Mouse (Mus musculus): ENCODE data around the gene Rbfox1.
A peak's percentile ranks its signal among the peaks of the same experiment; 100 is the strongest.

The Rbfox1 gene

GRCm38 (mm10) chr16:6097244-6098040, 212.3 kb downstream of the Rbfox1 start:
- DNase-seq = no peak

DNA sequence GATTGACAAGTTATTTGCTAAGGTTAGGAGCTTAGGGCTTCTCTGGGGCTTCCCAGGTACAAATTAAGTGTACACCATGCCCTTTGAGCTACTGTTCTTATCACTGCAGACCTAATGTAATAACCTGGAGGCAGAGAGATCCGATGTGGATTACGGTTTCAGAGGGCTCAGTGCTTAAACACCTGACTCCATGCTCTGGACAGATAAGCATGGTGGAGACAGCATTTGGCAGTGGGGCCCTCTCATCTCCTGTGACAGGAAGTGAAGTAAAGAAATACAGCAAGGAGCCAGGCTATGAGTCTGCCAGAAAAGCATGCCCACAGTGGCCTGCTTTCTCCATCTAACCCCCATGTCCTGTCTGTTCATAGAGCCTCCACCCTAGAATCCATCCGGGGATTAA, 213.0 kb downstream of the Rbfox1 start:
- DNase-seq = no peak

DNA sequence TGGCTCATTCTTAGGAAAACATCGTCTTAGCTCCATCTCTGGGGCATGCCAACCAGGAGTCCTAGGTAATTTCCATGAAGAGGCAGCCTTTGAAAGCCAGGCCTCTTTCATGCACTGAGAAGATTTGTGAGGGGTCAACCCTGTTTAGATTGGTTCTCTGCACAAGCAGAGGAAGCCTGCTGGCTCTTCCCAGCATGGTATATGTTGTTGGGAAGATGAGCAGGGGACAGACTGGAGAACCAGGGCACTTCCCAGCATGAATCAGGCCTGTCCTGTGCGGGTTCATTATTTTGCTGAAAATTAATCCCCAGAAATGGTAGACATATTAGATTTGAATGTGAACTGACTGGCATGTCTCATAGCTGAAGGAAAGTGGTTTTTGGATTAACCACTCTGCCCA, 214.4 kb downstream of the Rbfox1 start:
- peak; percentile 87 for DNase-seq

GRCm38 (mm10) chr16:6100421-6100877, 215.3 kb downstream of the Rbfox1 start:
- no peak for DNase-seq

- no peak for DNase-seq
These were observed 218.6 kb downstream of the Rbfox1 start for GRCm38 (mm10) chr16:6103713-6104112.

DNA sequence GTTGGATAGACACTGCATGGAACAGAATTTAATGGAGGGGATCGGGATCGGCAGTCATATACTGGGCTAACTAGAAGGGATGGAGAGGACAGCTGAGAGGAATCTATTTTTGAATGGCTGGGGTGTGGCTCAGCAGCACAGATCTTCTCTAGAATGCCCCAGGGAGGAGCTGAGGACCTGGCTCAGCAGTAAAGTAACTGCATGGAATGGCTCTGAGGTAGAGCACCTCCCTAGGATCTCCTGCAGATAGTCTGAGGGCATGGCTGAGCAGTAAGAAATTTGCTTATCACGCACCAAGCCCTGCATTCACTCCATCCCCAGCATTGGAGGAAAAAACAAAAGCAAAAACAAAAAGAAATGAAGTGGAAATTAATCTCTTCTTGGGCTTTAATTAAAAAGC, 225.0 kb downstream of the Rbfox1 start:
- no peak for DNase-seq

DNA sequence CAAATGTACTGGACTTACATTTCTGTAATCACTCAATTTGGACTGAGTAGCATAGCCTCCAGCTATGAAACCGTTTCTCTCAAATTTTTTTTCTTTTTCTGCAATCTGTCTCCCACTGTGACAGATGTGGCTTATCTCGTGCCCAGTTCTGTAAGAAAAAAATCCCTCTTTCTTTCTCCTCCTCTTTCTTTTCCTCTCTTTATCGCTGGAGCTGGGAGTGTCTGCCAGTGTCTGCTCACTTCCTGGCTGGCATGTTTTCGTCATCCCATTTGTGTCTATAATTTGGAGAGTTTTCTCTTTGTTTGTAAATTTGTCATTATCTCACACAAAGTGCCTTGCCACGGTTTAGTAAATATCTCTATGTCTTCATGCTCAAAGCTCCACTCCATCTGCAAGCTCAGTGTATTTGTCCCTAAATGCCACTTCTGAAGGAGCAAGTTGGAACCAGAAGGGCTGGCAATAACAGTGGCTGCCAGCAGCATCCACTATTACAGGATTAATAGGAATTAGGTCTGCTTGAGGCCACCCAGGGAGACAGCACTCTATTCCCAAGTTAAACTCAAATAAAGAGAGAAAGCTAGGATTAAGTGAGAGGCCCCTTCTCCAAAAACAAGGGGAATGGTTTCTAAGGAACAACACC, 228.8 kb downstream of the Rbfox1 start:
- DNase-seq = no peak

GRCm38 (mm10) chr16:6119472-6119871, 234.3 kb downstream of the Rbfox1 start:
- no peak for DNase-seq

DNA sequence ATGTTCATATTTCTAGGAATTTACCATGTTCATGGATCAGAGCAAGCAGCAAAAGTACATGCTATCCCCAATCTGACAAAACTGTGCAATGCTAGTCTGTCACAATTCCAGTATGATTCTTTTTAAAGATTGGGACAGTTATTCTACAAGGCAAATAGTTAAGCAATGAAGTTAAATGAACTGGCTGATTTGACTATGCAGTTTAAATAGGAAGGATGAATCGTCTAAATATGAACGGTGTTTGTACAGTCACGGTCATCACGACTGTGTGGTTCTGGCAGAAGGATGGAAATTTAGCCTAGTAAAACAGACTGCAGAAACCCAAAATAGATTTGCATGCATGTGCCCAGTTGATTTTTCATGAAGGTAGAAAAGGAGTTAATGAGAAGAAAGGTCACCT, 236.1 kb downstream of the Rbfox1 start:
- DNase-seq = no peak

DNA sequence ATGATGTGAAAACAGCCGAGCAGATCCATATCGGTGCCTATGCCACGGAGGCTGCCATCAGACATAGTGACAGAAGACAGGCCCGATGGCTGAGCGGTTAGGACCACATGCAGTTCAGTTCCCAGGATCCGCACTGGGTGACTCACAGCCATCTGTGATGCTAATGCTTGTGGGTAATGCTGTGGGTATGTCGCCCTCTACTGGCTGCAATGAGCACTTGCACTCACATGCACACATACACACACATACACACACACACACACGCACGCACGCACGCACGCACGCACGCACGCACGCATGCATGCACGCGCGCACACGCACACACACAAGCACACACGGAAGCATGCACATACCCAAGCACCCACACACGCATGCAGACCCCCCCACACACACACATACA, 237.7 kb downstream of the Rbfox1 start:
- DNase-seq = no peak

GRCm38 (mm10) chr16:6128314-6128713, 243.2 kb downstream of the Rbfox1 start:
- no peak for DNase-seq

GRCm38 (mm10) chr16:6135016-6135415, 249.9 kb downstream of the Rbfox1 start:
- DNase-seq = peak; percentile 58

- DNase-seq = no peak
These were observed 254.3 kb downstream of the Rbfox1 start for GRCm38 (mm10) chr16:6139432-6139831.

- DNase-seq = no peak
These were observed 262.8 kb downstream of the Rbfox1 start for GRCm38 (mm10) chr16:6147957-6148356.

DNA sequence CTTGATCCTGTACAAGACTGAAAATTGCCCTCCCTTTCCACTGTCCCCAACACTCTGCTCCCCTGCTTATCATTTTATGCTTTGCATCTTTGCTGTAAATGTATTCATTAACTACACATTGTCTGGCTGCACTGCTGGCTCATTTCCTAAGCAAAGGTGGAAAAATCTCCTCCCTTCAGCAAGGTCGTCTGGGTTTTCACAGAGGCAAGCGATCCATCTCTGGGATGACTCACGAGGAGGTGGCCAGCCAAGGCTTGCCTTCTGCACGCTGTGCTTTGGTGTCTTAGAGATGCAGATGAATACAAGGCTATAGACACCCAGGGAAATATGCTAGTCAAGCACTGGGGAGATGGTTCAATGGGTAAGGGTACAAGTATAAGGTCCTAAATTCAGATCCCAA, 264.2 kb downstream of the Rbfox1 start:
- DNase-seq = peak; percentile 40

DNA sequence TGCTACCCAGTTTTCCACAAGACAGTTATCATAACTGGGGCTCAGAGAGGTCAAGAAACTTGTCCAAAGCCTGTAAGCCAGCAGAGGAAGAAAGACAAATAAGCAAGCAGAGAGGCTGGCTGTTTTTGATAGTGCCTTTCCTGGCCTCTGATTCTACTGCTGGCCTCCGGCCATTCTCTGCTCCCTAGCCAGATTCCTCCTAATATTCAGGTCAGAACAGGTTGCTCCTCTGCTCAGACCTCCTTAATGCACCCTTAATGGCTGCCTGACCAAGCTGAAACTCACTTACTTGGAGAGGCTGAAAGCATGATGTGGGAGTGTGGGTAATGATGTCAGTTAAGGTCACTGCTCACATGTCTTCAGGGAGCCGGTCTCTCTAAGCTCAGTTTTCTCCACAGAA, 270.4 kb downstream of the Rbfox1 start:
- DNase-seq = peak; percentile 90

GRCm38 (mm10) chr16:6164476-6164875, 279.3 kb downstream of the Rbfox1 start:
- DNase-seq = peak; percentile 60

DNA sequence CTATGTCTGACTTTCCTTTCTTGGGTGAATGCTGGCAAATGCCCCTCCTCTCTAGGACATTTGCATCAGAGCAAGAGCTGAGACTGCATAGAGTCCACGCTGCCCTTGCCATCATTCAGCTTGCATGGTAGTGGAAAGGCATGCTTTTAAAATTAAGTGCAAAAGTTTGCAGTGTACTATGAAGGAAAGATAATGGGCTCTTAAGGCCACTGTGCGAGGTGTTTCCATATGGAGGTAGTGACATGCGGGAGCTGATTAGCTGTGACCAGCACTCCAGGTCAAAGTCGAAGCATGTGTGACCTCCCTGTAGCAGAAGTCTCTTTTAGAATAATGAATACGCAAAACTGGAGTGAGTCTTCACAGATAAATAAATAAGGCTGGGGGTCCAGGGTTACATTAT, 284.2 kb downstream of the Rbfox1 start:
- no peak for DNase-seq

- DNase-seq = peak; percentile 57
These were observed 295.7 kb downstream of the Rbfox1 start for GRCm38 (mm10) chr16:6180819-6181218.

GRCm38 (mm10) chr16:6182329-6182728, 297.2 kb downstream of the Rbfox1 start:
- no peak for DNase-seq

- no peak for DNase-seq
These were observed 307.2 kb downstream of the Rbfox1 start for GRCm38 (mm10) chr16:6192358-6192757.

DNA sequence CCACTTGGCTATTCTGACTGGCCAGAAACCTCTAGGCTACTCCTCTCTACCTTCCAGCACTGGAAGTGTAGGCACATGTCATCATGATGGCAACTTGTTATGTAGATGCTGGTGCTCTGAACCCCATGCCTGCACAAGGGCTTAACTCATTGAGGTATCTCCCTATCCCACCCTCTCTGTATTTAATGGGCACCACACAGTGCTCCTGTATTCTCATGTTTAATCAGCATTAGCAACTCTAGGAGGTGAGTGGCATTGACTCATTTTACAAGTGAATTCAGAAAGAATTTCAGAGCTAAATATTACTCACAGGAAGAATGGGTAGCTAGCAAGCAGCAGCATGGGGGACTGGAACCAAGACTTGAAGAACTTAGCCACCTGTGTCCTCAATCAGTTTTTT, 321.3 kb downstream of the Rbfox1 start:
- DNase-seq = no peak

GRCm38 (mm10) chr16:6212916-6213315, 327.8 kb downstream of the Rbfox1 start:
- DNase-seq = no peak

GRCm38 (mm10) chr16:6227449-6227848, 342.3 kb downstream of the Rbfox1 start:
- DNase-seq = no peak

GRCm38 (mm10) chr16:6232966-6233365, 347.8 kb downstream of the Rbfox1 start:
- DNase-seq = no peak

All from cerebellum, adult 9-11 months (tissue).